In the genomic region with DNA sequence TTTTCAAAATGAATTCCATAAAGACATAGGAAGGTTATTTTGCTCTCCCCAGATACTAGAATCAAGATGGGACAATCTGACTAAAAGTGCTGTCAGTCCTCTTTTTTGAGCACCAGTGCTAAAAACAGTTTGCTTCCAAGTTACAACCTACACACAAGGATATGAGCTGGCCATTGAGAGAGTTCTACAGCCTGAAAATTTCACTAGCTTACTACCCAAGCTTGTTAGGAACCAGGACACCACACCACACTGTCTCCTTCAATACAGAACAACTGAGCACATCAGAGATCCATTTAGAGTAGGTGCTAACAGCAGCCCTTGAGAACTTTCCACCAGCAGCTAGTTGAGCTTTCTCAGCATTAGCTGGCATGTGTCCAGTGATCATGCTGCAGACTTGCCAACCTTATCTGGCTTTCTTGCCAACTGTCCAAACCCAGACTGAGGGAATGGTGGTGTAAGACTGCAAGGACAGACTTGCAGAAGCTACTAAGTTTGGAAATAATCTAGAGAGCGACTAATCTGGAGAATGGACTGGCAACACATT, we compare ENCODE assay signal across 9 mouse cellular contexts.
DNase-seq lines count a peak whose midpoint lies in the region; ATAC-seq and TF ChIP-seq lines count a peak whose summit lies in the region.
"Had no signal": no experiment of that assay in that cellular context is flagged by ENCODE, and none has a peak within 500 bp of the region (broad histone marks: within the 10 kb centered on the region; RNA-seq: fewer than 3 reads in every experiment).

No protein-coding gene starts in this region.

- peak; percentile 12 for DNase-seq in kidney, adult 2 months
- DNase-seq in adrenal gland, adult 8-10 months, result peak; percentile 65
- peak; percentile 9 for DNase-seq in gonadal fat pad, adult 2 months (ENCODE audit: low read depth)
- DNase-seq in lung, postnatal 10 days, result peak; percentile 44
- DNase-seq in liver, result no peak
- no peak for DNase-seq in spleen, adult 12 weeks (ENCODE audit: low spot score)

- no peak overlapping the region for H3K9ac ChIP-seq in kidney, embryonic 15.5 days

- no peaks in the 10 kb centered on the region for H3K4me1 ChIP-seq in kidney, adult 2 months (ENCODE audit: control insufficient read depth, insufficient read depth, low read length)
- no peaks in the 10 kb centered on the region for H3K4me1 ChIP-seq in kidney, embryonic 15.5 days

- no peak overlapping the region for H3K4me2 ChIP-seq in kidney, embryonic 15.5 days

- no peak overlapping the region for H3K27ac ChIP-seq in kidney, adult 2 months (ENCODE audit: insufficient read depth, low read depth, low read length)
- no peak overlapping the region for H3K27ac ChIP-seq in kidney, embryonic 15.5 days

- TF ChIP-seq CTCF in kidney, adult 2 months (conservative IDR thresholded peaks at IDR 0.05; ENCODE audit: insufficient read depth, insufficient read length, low read depth, low read length), result no peak

- no peak for ATAC-seq in kidney, embryonic 15.5 days (replicated peaks; ENCODE audit: low FRiP score)
- ATAC-seq in megakaryocyte, adult 5-6 weeks (ENCODE audit: poor library complexity, severe bottlenecking), result no peak
- ATAC-seq: forebrain, embryonic 16.5 days had no signal

- TF ChIP-seq POLR2A in kidney, adult 2 months (IDR thresholded peaks at IDR 0.05; ENCODE audit: low read depth, low read length), result no peak

- H3K9me3 ChIP-seq in kidney, embryonic 15.5 days (replicated peaks), result no peaks in the 10 kb centered on the region

- 98% methylated on average over 1 of the region's 1 CpGs for WGBS in kidney, adult 2 months
- WGBS in kidney, embryonic 15.5 days, result 97% methylated on average over 1 of the region's 1 CpGs

- peaks cover 3% of the 10 kb centered on the region; the same call in 1 of the 2 replicates for H3K36me3 ChIP-seq in kidney, adult 2 months (ENCODE audit: control insufficient read depth, insufficient read depth, low read length)
- H3K36me3 ChIP-seq in kidney, embryonic 15.5 days, result peaks cover 28% of the 10 kb centered on the region

- H3K4me3 ChIP-seq in kidney, adult 2 months (ENCODE audit: insufficient read depth, low read depth, low read length), result no peak overlapping the region
- no peak overlapping the region for H3K4me3 ChIP-seq in kidney, embryonic 15.5 days (replicated peaks)

- no peaks in the 10 kb centered on the region for H3K27me3 ChIP-seq in kidney, adult 2 months (replicated peaks; ENCODE audit: control insufficient read depth, insufficient read depth, low read length)
- no peaks in the 10 kb centered on the region for H3K27me3 ChIP-seq in kidney, embryonic 15.5 days

Comparison
In these comparisons a context has a peak if more than half of its experiments do, and no peak if none do; other contexts are left out.
1. DNase-seq: peak in kidney, adult 2 months (single experiment), adrenal gland, adult 8-10 months (single experiment), gonadal fat pad, adult 2 months (single experiment) and lung, postnatal 10 days (single experiment); none in liver (single experiment) and spleen, adult 12 weeks (single experiment).